Comparison of ENCODE assay signal across 21 mouse cellular contexts in genomic region chr1:131059841-131060240, GRCm38 (mm10). TPM values are rescaled to one million over a fixed set of nuclear protein-coding genes. Genes with fewer than 3 reads are reported as not detected.
DNase-seq lines count a peak whose midpoint lies in the region; ATAC-seq and TF ChIP-seq lines count a peak whose summit lies in the region.
"Had no signal": no experiment of that assay in that cellular context is flagged by ENCODE, and none has a peak within 500 bp of the region (broad histone marks: within the 10 kb centered on the region; RNA-seq: fewer than 3 reads in every experiment).

No protein-coding gene starts in this region.

- H3K27ac ChIP-seq in forebrain, embryonic 10.5 days = peak overlapping the region; percentile 58
- H3K27ac ChIP-seq in forebrain, embryonic 12.5 days = no peak overlapping the region
- no peak overlapping the region for H3K27ac ChIP-seq in heart, embryonic 14.5 days (replicated peaks in 1 of 2; ENCODE audit: control insufficient read depth in 1 of 2, insufficient read depth in 1 of 2, low read depth in 2 of 2, low read length in 2 of 2)
- H3K27ac ChIP-seq in midbrain, embryonic 11.5 days (ENCODE audit: low read depth, low read length) = no peak overlapping the region
- H3K27ac ChIP-seq in midbrain, embryonic 14.5 days (replicated peaks; ENCODE audit: low read depth, low read length) = no peak overlapping the region; the same call in 1 of the 2 replicates
- H3K27ac ChIP-seq: embryonic facial prominence, embryonic 12.5 days; macrophage had no signal

- WGBS in forebrain, embryonic 10.5 days = 91% methylated on average over 5 of the region's 5 CpGs
- 89% methylated on average over 5 of the region's 5 CpGs for WGBS in forebrain, embryonic 12.5 days
- whole genome bisulfite sequencing in heart, embryonic 14.5 days = 50% methylated on average over 5 of the region's 5 CpGs
- 85% methylated on average over 5 of the region's 5 CpGs for WGBS in midbrain, embryonic 11.5 days
- WGBS in midbrain, embryonic 14.5 days = 84% methylated on average over 5 of the region's 5 CpGs

- no peak overlapping the region for H3ac ChIP-seq in myocyte (ENCODE audit: control insufficient read depth, insufficient read length)

- H3K36me3 ChIP-seq in forebrain, embryonic 10.5 days (replicated peaks) = peaks cover 37% of the 10 kb centered on the region
- peaks cover 30% of the 10 kb centered on the region for H3K36me3 ChIP-seq in forebrain, embryonic 12.5 days (replicated peaks)
- H3K36me3 ChIP-seq in heart, embryonic 14.5 days (ENCODE audit: control insufficient read depth, insufficient read depth, low read length) = peaks cover 35% of the 10 kb centered on the region
- peaks cover 8% of the 10 kb centered on the region for H3K36me3 ChIP-seq in midbrain, embryonic 11.5 days (ENCODE audit: control insufficient read depth, insufficient read depth, low read length)
- peaks cover 32% of the 10 kb centered on the region for H3K36me3 ChIP-seq in midbrain, embryonic 14.5 days (ENCODE audit: control insufficient read depth, insufficient read depth, low read length)
- H3K36me3 ChIP-seq in myocyte (ENCODE audit: control insufficient read depth, insufficient read depth) = peaks cover 21% of the 10 kb centered on the region

- ATAC-seq in forebrain, embryonic 12.5 days (ENCODE audit: low FRiP score) = no peak
- ATAC-seq in heart, embryonic 14.5 days (ENCODE audit: insufficient number of reproducible peaks, insufficient read depth, low FRiP score, low read depth) = no peak
- ATAC-seq in midbrain, embryonic 11.5 days (ENCODE audit: low FRiP score) = peak; percentile 8; the same call in 1 of the 2 replicates
- ATAC-seq in midbrain, embryonic 14.5 days (ENCODE audit: low FRiP score, low TSS enrichment) = no peak

- H3K79me2 ChIP-seq in myocyte (ENCODE audit: control insufficient read depth, insufficient read depth) = peaks cover 51% of the 10 kb centered on the region

- no peaks in the 10 kb centered on the region for H3K27me3 ChIP-seq in forebrain, embryonic 10.5 days (ENCODE audit: poor library complexity, severe bottlenecking)
- no peaks in the 10 kb centered on the region for H3K27me3 ChIP-seq in forebrain, embryonic 12.5 days
- no peaks in the 10 kb centered on the region for H3K27me3 ChIP-seq in heart, embryonic 14.5 days (ENCODE audit: control insufficient read depth, insufficient read depth, low read length)
- H3K27me3 ChIP-seq in midbrain, embryonic 11.5 days (ENCODE audit: control insufficient read depth, insufficient read depth, low read length) = no peaks in the 10 kb centered on the region
- H3K27me3 ChIP-seq in midbrain, embryonic 14.5 days (ENCODE audit: control insufficient read depth, insufficient read depth, low read length) = no peaks in the 10 kb centered on the region
- no peaks in the 10 kb centered on the region for H3K27me3 ChIP-seq in myocyte (ENCODE audit: control insufficient read depth, insufficient read depth, insufficient read length)
- H3K27me3 ChIP-seq: embryonic facial prominence, embryonic 12.5 days had no signal

- no peak for DNase-seq in forebrain, embryonic 10.5 days (ENCODE audit: extremely low spot score, low spot score)
- DNase-seq in heart, postnatal 10 days = no peak
- DNase-seq in midbrain, embryonic 11.5 days (ENCODE audit: low spot score, missing footprints) = no peak
- no peak for DNase-seq in midbrain, embryonic 14.5 days
- no peak for DNase-seq in Muller cell, postnatal 12 days (ENCODE audit: inconsistent ontology term)
- DNase-seq: adrenal gland, postnatal 10 days; layer of hippocampus, postnatal 36 days had no signal

- no peak overlapping the region for H3K9ac ChIP-seq in forebrain, embryonic 12.5 days
- H3K9ac ChIP-seq in heart, embryonic 14.5 days (ENCODE audit: low read length) = peak overlapping the region; percentile 4; the same call in 1 of the 2 replicates
- H3K9ac ChIP-seq in midbrain, embryonic 11.5 days (ENCODE audit: low read length) = no peak overlapping the region
- H3K9ac ChIP-seq in midbrain, embryonic 14.5 days (replicated peaks; ENCODE audit: low read length) = no peak overlapping the region
- H3K9ac ChIP-seq: embryonic facial prominence, embryonic 12.5 days had no signal

- no peak overlapping the region for H3K4me2 ChIP-seq in forebrain, embryonic 12.5 days
- no peak overlapping the region for H3K4me2 ChIP-seq in heart, embryonic 14.5 days (ENCODE audit: low read length)
- no peak overlapping the region for H3K4me2 ChIP-seq in midbrain, embryonic 11.5 days
- no peak overlapping the region for H3K4me2 ChIP-seq in midbrain, embryonic 14.5 days (ENCODE audit: low read length)
- peak overlapping the region; percentile 40 for H3K4me2 ChIP-seq in myocyte (ENCODE audit: low read depth)
- H3K4me2 ChIP-seq: embryonic facial prominence, embryonic 12.5 days had no signal

- no peak for TF ChIP-seq POLR2A in myocyte (IDR thresholded peaks at IDR 0.05; ENCODE audit: insufficient read length, low read depth)

- no peaks in the 10 kb centered on the region for H3K9me3 ChIP-seq in forebrain, embryonic 10.5 days
- H3K9me3 ChIP-seq in forebrain, embryonic 12.5 days = no peaks in the 10 kb centered on the region
- H3K9me3 ChIP-seq in heart, embryonic 14.5 days (ENCODE audit: control insufficient read depth, low read length) = no peaks in the 10 kb centered on the region
- no peaks in the 10 kb centered on the region for H3K9me3 ChIP-seq in midbrain, embryonic 11.5 days (ENCODE audit: control insufficient read depth, low read length)
- no peaks in the 10 kb centered on the region for H3K9me3 ChIP-seq in midbrain, embryonic 14.5 days (ENCODE audit: control insufficient read depth, low read length)
- H3K9me3 ChIP-seq: embryonic facial prominence, embryonic 12.5 days had no signal

- H3K4me3 ChIP-seq in forebrain, embryonic 10.5 days = no peak overlapping the region
- no peak overlapping the region for H3K4me3 ChIP-seq in forebrain, embryonic 12.5 days (replicated peaks)
- no peak overlapping the region for H3K4me3 ChIP-seq in heart, embryonic 14.5 days (ENCODE audit: control insufficient read depth in 1 of 2, insufficient read depth in 1 of 2, low read depth in 1 of 2, low read length in 2 of 2)
- no peak overlapping the region for H3K4me3 ChIP-seq in midbrain, embryonic 11.5 days (ENCODE audit: low read depth, low read length)
- no peak overlapping the region for H3K4me3 ChIP-seq in midbrain, embryonic 14.5 days (replicated peaks; ENCODE audit: low read depth, low read length)
- no peak overlapping the region for H3K4me3 ChIP-seq in myocyte
- H3K4me3 ChIP-seq: embryonic facial prominence, embryonic 12.5 days had no signal

- intact Hi-C loops in heart, postnatal 10 days (cut with DNase I) = loop anchor here (5.0 kb wide), 1 partner anchor 77 kb away; the partner anchor contains the start of gene Dyrk3

- peaks cover 59% of the 10 kb centered on the region for H3K4me1 ChIP-seq in forebrain, embryonic 10.5 days
- H3K4me1 ChIP-seq in forebrain, embryonic 12.5 days = peaks cover 57% of the 10 kb centered on the region
- peaks cover 55 to 69% of the 10 kb centered on the region in 2 experiments for H3K4me1 ChIP-seq in heart, embryonic 14.5 days (ENCODE audit: control insufficient read depth in 2 of 2, insufficient read depth in 2 of 2, low read length in 2 of 2)
- peaks cover 22% of the 10 kb centered on the region for H3K4me1 ChIP-seq in midbrain, embryonic 11.5 days (ENCODE audit: control insufficient read depth, insufficient read depth, low read length)
- H3K4me1 ChIP-seq in midbrain, embryonic 14.5 days (ENCODE audit: control insufficient read depth, insufficient read depth, low read length) = peaks cover 31% of the 10 kb centered on the region

TF ChIP-seq in myocyte, 11 proteins besides CTCF, POLR2A, EP300 and RAD21:
- TF ChIP-seq REST (IDR thresholded peaks at IDR 0.05; ENCODE audit: insufficient read depth, insufficient read length) (no peak), CEBPB (IDR thresholded peaks at IDR 0.05; ENCODE audit: insufficient read depth, poor library complexity, severe bottlenecking) (no peak), USF1 (IDR thresholded peaks at IDR 0.05; ENCODE audit: low read depth) (no peak), E2F4 (IDR thresholded peaks at IDR 0.05; ENCODE audit: insufficient read depth) (no peak), POLR2AphosphoS2 (IDR thresholded peaks at IDR 0.05; ENCODE audit: insufficient read length, low read depth) (no peak), MAX (IDR thresholded peaks at IDR 0.05; ENCODE audit: low read depth) (no peak)

RNA-seq across cellular contexts. Expression of gene Mapkapk2, which starts 37.8 kb away (rescaled TPM):
- 41.1 and 41.3 TPM in 2 replicates for polyA plus RNA-seq in forebrain, embryonic 10.5 days (2016; fragmentation: Nextera tagmentation; extraction: Ambion mirVana)
- 51.0 and 55.3 TPM in 2 replicates for polyA plus RNA-seq in forebrain, embryonic 12.5 days (2016; fragmentation: Nextera tagmentation; extraction: Ambion mirVana)
- 59.9 and 96.1 TPM in 2 replicates for polyA plus RNA-seq in heart, embryonic 14.5 days (2014; fragmentation: Nextera tagmentation; extraction: Ambion mirVana)
- total RNA-seq in heart, postnatal 10 days (2021) = 100 to 1,000 TPM; 204 to 224 TPM
- 49.8 and 56.0 TPM in 2 replicates for polyA plus RNA-seq in midbrain, embryonic 11.5 days (2014; fragmentation: Nextera tagmentation; extraction: Ambion mirVana)
- 25.0 and 35.0 TPM in 2 replicates for polyA plus RNA-seq in midbrain, embryonic 14.5 days (2014; fragmentation: Nextera tagmentation; extraction: Ambion mirVana)
- polyA plus RNA-seq in myocyte (2012; fragmentation: generic; extraction: Trizol) = 123 TPM

RNA-seq across cellular contexts. Expression of gene Il10, which starts 40.2 kb away (rescaled TPM):
- not detected in 2 replicates for polyA plus RNA-seq in forebrain, embryonic 10.5 days (2016; fragmentation: Nextera tagmentation; extraction: Ambion mirVana)
- not detected in 2 replicates for polyA plus RNA-seq in forebrain, embryonic 12.5 days (2016; fragmentation: Nextera tagmentation; extraction: Ambion mirVana)
- polyA plus RNA-seq in heart, embryonic 14.5 days (2014; fragmentation: Nextera tagmentation; extraction: Ambion mirVana) = not detected in 2 replicates
- total RNA-seq in heart, postnatal 10 days (2021) = not detected
- polyA plus RNA-seq in midbrain, embryonic 11.5 days (2014; fragmentation: Nextera tagmentation; extraction: Ambion mirVana) = not detected in 2 replicates
- polyA plus RNA-seq in midbrain, embryonic 14.5 days (2014; fragmentation: Nextera tagmentation; extraction: Ambion mirVana) = not detected in 2 replicates
- not detected for polyA plus RNA-seq in myocyte (2012; fragmentation: generic; extraction: Trizol)
- total RNA-seq: adrenal gland, postnatal 10 days; common myeloid progenitor, adult 5-6 weeks; gastrocnemius, postnatal 4 days; heart, postnatal 4 days; layer of hippocampus, postnatal 36 days; left cerebral cortex, postnatal 36 days had no signal
- polyA plus RNA-seq: brain, embryonic 14.5 days; embryonic facial prominence, embryonic 12.5 days; intestine, embryonic 16.5 days; kidney, embryonic 16.5 days; liver, embryonic 11.5 days; lung, adult 2 months had no signal
